Mouse (Mus musculus) mesoderm, embryonic 11.5 days (tissue): Measurements from ENCODE around the gene Foxp1.

Experiments
- DNase-seq: peaks from one replicate; pipeline ENCODE4 v3.0.0-alpha.2; 2012; ENCODE audit warnings: low read depth, low spot score

Foxp1 gene

DNA sequence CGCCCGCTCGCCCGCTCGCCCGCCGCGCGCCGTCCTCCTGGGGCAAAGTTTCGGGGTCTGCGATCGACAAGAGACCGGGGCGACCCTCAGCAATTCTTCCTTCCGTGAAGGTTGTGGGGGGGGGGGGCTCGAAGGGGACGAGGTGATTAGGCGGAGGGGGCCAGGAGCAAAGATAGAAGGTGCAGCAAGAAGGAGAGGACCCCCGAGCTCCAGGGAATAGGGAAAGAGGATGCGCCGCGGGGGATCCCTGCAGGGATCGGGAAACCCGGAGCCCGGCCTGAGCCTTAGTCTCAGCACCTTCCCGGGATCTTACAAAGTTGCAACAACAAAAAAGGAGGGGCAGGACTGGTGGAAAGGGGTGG lies 1.9 kb downstream of the Foxp1 start:
- no peak for DNase-seq

DNA sequence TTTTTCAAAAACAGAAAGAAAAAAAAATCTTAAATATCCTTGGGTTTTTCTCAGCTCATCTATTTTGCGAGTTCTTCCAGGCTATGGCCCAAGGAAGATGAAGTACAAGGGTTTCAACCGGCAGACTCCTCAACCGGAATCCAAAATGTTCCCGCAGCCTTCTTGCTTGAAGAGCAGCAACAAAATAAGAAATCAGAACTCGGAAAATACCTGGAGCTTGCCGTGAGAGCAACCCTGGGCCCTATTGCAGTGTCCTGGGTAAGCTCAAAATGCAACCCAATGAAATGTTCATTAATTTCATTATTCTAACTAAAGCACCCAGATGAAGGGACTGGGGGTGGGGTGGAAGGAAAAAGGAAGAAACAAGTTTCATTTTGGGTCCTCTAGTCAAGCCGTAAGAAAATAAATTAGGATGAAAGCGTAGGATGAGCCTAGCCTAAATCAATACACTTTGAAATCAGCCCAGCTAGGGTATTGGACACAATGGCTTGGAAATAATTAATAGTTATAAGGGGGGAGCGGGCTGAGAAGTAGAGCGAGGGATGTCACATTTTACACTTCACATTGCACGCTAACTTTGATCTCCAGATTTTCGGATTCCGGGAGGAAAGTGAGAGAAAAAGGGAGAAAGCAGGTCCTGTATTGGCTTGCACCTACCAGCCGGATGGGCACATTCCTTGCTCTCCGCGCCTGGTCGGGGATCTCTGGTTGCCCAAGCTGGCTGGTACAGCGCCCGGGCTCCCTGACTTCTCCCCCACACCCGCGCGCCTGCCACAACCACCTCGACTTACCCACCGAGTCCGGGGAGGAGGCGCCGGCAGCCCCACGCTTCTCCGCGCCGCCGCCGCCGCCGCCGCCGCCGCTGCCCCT lies 2.5 kb downstream of the Foxp1 start:
- DNase-seq: no peak

DNA sequence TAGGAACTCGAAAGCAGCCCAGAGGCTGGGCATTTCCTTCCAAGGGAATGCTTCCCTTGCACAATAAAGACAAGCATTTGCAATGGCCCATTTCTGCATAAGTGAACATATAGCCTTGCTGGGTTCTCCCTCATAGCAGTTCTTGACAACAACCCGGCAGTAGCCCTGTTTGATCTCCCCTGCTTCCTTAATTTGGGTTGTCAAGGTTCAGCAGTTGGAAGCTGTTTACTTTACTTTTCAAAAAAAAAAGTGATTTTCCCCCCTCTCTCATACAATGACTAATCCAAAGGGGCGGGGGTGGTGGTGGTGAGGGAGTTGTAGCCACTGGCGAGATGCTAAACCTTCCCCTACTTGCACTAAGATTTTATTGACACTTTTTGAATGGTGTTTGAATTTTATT lies 3.5 kb downstream of the Foxp1 start:
- no peak for DNase-seq

DNA sequence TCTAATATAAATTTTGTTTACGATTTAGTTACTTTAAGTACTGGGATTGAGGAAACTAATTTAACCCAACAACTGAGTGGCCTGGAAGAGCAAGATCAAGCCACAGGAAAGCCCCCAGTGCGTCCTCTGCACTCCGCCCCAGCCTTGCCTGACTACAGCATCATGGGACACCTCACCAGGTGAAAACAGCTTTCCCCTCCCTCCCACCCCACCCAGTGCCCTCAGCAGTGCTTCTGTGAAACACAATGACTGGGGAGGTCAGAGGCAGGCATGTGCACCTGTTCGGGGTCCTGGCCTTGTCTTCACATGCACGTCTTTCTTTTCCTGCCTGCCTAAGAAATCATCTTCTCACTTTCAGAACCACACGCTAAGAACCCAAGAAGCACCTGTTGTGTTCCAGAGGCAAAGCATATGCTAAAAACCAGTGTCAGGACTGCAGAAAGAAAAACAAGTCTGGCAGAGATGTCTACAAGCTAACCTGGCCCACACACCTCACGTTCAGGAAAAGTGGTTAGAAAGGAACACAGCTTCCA lies 6.8 kb downstream of the Foxp1 start:
- DNase-seq: no peak

DNA sequence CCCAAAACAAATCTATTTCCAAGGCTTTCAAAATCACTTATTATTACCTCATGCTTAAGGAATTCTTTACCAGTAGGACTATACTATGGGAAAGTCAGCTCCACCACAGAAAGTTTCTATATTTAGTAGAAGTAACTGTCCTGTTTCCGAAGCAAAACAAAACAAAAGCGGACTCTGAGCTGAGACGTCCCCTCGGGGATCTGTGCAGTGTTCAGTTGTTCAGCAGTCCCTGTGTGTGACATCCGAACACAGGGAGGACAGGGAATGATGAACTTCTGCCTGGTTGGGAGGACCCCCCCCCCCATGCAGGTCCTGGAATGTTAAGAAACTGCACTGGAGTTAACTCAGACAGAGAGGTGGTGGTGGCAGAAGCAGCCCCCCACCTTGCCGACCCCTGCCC lies 10.7 kb downstream of the Foxp1 start:
- peak; percentile 30 for DNase-seq

DNA sequence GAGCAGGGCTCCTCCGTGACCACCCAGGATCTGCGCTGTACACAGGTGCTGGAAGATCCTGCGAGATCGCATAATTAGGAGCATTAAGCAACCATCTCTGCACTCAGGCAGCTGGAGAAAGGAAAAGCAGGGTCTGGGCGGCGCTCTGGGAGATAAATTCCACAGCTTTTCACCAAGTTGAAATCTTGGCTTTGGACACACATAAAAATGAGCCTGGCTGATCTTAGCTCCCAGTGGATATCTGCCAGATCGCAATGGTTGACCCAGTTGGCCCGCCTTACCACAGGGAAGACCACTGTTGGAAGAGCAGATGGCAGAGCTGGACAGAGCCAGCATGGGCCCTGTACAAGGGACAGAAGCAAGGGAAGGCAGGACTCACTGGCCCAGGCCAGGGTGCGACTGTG lies 13.3 kb downstream of the Foxp1 start:
- no peak for DNase-seq

DNA sequence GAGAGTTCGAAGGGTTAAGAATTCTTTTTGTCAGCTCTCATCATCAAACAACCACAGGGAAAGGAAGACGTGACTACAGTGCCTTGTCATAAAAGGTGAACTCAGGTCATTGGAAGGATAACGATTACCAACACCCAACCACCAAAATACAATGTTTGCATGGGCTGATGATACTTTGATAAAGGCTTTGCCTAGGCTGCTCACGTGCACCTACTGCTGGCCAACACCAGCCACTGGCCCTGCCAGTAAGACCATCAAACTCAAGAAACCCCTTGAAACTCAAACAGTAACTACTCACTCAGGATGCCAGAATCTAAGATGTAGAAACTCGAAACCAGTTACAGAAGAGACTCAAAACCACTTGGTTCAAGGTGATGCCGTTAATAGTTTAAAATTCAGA lies 15.7 kb downstream of the Foxp1 start:
- DNase-seq: no peak

DNA sequence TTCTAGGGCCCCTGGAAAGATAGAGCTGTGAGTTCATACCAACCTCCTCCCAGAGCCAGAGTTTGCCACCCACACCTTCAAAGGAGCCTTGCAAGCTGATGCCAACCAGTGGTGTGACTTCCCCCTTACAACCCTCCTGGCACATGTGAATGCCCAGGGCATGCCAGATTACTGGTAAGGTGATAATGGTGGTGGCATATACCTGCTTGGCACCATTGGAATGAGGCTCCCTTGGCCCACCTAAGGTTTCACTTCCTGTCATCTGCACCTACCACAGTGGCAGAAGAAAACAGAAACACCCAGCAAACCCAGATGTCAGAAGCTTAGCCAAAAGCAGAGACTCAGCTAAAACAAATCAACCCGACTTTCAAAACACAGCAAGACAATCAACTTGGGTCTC lies 18.8 kb downstream of the Foxp1 start:
- DNase-seq: no peak

DNA sequence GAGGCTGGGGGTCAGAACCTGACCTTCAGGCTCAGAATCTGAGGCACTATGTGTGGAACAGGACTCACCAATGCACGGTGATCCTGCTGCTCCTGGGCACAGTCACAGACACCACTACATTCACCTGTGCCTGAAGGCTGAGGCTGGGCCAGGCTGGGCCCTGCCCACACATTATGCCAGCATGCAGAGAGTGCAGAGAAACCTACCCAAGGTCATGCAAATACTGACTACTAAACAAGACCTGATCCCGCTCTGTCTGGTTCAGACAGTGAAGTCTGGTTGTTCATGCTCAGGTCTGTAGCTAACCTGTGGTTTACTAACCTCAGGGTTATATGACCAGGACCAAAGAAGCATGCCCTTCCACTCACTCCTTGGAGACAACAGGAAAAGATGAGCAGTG lies 19.8 kb downstream of the Foxp1 start:
- no peak for DNase-seq

DNA sequence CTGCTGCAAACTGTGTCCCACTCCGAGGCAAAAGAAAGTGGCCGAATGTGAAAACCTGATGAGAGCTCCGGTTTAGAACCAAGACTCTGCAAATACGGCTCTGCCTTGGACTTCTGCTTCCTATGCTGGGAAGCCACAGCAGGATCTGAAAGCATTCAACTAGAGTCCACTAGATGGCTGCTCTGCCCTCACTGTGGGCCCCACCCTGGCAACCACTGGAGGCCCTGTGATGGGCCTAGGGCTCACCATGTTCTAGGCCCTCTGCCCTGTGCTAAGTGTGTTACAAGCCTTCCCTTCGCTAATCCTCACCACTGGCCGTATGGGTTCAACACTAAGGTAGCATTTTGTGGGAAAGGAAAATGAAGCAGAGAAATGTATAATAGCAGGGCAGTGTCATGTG lies 20.2 kb downstream of the Foxp1 start:
- DNase-seq: no peak

DNA sequence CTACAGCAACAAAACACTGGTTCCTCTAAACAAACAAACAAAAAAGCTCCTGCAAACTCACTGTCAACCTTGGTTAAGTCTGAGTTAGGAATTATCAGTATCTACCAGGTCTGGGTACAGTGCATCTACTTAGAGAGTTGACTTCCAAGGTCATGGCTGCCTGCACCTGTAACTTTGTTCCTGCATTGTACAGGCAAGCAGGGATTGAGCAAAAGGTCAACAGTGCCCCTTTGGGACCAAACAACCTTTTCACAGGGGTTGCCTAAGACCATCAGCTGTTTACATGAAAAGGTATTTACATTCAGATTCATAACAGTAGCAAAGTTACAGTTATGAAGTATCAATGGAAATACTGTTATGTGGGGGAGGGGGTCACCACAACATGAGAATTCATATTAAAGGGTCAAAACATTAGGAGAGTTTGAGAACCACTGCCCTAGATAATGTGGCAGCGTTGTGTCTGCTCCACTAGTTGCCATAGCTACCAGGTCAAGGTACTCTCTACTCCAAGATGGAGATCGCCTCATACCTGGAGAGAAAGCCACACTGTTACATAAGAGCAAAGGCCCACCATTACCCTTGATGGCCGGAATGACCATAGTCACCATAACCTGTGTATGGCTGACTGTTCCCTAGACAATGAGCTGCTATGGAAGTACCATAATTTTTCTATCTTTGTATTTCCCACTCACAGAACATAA lies 21.8 kb downstream of the Foxp1 start:
- DNase-seq: no peak

DNA sequence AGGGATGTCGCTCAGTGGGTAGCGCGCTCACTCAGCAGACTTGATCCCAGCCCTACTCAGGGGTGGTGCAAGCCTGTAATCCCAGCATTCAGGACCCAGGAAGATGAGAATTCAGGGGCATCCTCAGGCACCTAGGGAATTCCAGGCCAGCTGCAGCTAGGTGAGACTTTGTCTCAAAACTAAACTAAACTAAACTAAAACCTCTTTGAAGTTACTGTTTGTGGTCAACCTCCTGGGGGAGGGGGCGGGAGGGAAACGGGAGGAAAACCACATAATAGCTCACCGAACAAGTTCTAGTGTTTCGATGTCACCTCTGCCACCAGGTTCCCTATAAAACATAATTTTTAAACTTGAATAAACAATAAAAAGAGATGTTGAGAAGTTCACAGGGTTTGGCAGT lies 24.4 kb downstream of the Foxp1 start:
- DNase-seq: no peak

DNA sequence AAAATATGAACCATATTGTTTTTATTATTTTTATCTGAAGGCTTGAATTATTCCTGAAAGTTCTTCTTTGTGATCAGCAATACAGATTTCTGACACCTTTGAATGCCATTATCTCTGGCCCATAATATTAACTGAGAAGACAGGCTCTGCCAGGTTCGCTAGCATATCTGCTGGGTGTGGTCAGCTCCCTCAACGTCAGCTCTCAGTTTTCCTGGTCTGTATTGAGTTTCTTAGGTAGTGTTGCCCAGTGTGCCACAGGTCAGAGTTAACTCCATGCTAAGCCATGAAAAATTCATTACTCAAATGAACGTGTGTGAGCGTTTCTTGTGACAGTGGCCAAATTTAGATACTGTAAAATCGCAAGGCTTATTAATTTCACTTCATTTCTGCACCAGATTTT lies 26.4 kb downstream of the Foxp1 start:
- no peak for DNase-seq

DNA sequence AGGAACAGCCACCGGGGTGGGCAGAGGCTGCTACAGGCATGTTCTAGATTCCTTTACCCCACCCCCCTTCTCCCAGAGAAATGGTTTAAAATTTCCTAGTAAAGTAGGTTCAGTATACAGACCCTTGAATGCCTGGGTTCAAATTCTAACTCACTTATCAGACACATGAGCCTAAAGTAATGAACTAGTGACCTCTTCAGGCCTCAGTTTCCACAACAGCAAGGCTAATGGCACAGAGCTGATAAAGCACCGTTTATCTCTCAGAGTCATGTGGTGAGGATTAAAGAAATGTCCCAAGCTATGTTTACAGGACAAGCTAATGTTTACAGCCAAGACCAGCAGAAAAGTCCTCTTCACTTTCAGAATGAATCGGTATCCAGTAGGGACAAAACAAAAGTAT lies 29.6 kb downstream of the Foxp1 start:
- DNase-seq: no peak

DNA sequence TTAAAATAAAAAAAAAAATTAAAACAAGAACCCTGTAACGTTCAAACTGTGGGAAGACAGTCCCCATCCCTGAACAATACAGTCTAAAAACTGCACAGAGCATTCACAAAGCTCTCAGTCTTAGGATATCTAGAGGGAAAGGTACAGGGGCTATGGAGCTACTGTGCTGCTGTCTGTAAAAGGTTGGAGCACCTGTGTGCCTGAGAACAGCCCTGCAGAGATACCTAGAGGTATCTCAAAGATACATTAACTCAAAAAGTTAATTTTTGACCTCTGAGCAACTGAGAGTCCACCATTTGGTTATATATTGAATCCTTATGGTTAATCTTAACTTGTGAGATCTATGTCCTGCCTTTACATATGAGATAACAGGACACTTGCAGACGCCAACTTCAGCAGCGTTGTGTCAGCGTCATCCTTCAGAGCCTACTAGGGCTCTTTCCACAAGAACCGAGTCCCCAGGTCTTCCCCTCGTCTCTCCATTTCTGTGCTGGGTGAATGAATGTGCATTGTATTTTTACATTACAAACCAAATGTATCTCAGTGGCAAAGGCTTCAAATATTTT lies 30.5 kb downstream of the Foxp1 start:
- DNase-seq: no peak

DNA sequence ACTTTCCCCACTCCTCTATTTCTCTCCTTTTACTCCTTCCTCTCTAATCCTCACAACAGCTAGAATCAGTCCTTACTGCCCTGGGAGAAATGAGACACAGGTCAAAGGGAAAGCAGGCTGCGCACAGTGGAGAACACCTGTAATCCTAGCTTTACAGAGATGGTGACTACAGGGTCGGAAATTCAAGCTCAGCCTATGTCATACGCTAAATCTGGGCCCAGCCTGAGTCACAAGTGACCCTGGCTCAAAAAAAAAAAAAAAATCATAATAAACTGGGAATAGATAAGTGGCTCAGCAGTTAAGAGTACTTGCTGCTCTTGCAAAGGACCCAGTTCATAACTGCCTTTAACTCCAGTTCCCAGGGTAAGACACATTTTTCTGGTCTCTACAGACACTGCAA lies 31.4 kb downstream of the Foxp1 start:
- no peak for DNase-seq

DNA sequence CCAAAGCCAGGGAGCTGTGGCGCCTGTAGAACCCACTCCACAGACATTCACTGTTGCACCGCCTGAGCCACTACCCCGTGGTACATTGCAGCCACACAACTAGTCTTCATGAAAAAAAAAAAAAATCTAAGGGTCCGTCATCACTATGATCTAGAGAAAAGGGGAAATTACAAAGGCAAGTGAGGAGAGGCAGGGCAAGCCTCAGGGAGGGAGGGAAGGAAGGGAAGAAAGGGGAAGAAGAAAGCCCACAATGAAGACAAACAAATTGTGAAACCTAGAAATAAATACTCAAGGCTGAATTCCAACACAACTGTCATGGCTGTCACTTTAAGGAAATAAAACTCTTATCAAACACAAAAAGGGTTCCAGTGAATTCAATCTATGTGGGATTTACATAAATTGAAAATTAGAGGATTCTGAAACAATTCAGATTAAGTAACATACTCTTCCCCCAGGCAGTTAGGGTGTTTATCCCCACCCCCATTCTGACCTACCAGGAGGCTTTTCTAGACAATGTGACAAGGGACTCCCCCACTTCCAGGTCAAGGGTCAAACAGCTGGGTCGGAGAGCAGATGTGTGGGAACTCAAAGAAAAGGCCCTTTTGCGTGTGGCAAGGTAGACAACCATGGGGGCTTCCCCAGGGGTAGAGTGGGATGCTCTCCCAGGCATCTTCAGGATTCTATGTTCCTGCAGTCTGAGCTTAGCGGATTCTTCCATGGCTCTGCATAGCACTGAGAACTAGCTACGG lies 32.4 kb downstream of the Foxp1 start:
- DNase-seq: no peak

DNA sequence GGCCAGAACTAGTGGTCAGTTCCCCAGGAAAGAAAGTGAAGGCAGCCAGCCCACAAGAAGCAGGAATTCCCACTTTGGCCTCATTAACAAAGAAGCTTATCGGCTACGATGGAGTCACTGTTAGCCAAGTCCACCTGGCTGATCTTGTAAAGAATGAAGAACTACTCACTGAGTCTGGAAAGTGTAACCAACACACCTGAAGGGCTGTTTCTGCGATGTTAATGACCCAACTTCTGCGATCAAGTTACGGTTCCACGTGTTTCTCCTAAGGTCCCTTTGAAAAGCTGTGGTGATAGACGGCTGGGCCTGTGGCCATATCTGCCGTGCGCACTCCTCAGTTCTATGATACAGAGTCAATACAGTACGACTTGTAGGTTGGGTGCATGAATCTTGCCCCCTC lies 33.1 kb downstream of the Foxp1 start:
- no peak for DNase-seq

DNA sequence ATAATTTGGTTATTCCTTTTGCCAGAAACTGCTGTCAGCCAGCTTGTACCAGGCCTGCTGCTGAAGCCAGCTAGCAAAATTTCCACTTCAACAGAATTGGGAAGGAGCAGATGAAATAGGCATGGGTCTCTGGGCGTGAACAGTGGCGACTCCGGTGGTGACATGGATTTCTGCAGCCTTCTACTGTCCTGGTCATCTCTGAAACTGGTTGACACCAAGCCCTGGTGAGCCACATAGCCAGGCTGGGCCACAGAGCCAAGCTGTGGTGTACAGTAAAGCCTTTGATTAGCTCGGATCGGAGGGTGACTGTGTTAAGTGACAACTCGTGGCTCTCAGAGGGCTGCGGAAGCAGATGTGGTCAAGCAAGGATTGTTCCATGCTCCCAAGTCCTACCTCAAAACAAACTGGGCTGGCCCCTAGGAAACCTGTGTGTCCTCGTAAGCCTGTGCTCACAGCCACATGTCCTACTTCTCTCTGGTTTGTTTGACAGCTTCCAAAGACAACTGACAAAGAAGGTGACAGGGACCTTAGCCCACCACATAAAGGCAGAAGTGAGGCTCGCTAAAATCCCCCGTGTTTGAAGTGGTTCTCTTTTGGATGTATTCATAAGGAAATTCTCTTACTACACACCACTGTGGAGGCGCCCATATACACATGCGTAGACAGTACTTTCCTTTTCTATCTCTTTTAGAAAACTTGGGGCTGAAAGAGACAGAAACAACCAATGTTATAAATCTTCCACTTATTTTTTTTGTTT lies 36.5 kb downstream of the Foxp1 start:
- peak; percentile 41 for DNase-seq

DNA sequence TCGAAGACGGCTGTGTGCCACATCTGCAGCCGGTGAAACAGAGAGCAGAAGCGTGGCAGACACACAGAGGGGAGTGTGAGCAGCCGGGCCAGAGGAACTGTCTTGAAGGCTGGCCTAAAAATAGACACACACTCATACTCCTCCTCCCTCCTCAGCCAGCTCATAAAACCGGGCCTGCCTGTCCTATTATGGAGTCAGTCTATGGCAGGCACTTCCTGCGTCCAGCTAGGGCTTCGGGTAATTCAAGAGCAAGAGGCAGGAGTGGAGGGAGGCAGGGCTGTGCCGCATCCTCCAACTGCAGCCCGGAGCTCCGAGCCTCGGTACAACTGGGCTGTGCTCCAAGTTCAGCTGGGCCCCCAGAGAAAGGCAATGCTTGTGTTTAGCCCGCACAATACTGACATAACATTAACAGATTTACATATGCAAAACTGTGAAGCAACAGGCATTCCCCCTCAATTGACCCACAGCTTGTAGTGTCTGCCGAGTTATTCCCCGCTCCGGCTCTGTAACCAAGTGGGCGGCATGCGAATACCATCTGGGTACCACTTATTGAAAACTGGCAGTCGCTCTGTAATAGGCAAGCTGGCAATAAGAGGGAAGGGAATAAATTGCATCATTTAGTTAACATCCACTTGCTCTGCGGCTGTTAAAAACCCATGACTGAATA lies 37.2 kb downstream of the Foxp1 start:
- peak; percentile 79 for DNase-seq

DNA sequence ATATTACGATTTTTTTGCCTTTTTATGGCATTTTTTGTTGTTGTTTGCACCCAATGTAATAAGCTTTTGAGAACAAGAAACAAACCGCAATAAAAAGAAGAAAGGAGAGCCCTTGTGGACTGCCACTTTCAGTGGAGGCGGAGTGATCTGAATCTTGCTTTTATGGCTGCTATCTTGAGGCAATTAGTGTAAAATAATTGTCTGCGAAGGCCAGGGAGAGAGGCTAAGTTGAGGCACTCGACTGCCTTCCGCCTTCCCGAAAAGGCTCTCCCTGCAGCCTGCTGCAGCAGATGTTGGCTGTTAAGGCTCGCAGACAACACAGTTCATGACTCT lies 37.7 kb downstream of the Foxp1 start:
- DNase-seq: no peak
